Mouse (Mus musculus) heart, embryonic 16.5 days (tissue): ENCODE measurements at regions not wholly inside any gene's neighbourhood (a gene's known extent, or its start where the extent isn't known, plus 50 kb on each side); places are given as distances from the start of the nearest gene placed in this dataset.

Source experiments
- ATAC-seq: fragments of 200-750 bp; cut with Nextera tagmentation; replicated peaks from 2 replicates; pipeline ENCODE4 v1.8.0; 2017; ENCODE audit warnings: moderate number of reproducible peaks; ENCODE audit not compliant: insufficient read depth, low FRiP score; ENCODE audit errors: extremely low read depth
- H3K27ac ChIP-seq: fragments of 300-500 bp; sonication (generic); 2 replicates; pipeline ENCODE4 v1.5.1; 2014; ENCODE audit warnings: mild to moderate bottlenecking, low read length, control low read depth, moderate library complexity
- H3K27me3 ChIP-seq: fragments of 300-500 bp; sonication (generic); 2 replicates; pipeline ENCODE4 v1.6.1; 2014; ENCODE audit warnings: low read length, mixed read lengths; ENCODE audit not compliant: control insufficient read depth, insufficient read depth
- H3K36me3 ChIP-seq: fragments of 300-500 bp; sonication (generic); 2 replicates; pipeline ENCODE4 v1.6.1; 2014; ENCODE audit not compliant: control insufficient read depth, insufficient read depth
- H3K4me1 ChIP-seq: fragments of 300-500 bp; sonication (generic); 2 replicates; pipeline ENCODE4 v1.6.1; 2014; ENCODE audit warnings: low read length, mixed read lengths; ENCODE audit not compliant: control insufficient read depth, insufficient read depth
- H3K4me2 ChIP-seq: fragments of 300-500 bp; sonication (generic); 2 replicates; pipeline ENCODE4 v1.6.1; 2014; ENCODE audit warnings: low read depth, mild to moderate bottlenecking, control low read depth, low read length
- H3K4me3 ChIP-seq: fragments of 300-500 bp; sonication (generic); 2 replicates; pipeline ENCODE4 v1.5.1; 2014; ENCODE audit warnings: mild to moderate bottlenecking, control low read depth, low read length
- H3K9ac ChIP-seq: fragments of 300-500 bp; sonication (generic); 2 replicates; pipeline ENCODE4 v1.6.1; 2014; ENCODE audit warnings: low read length, control low read depth
- H3K9me3 ChIP-seq: fragments of 300-500 bp; sonication (generic); replicated peaks from 2 replicates; pipeline ENCODE4 v1.6.1; 2016; ENCODE audit warnings: low read length; ENCODE audit not compliant: control insufficient read depth
- WGBS: fragments of 180-500 bp; shearing (Covaris S2); extraction: QIAGEN DNeasy Blood & Tissue Kit; methylation state at CpG from one replicate; pipeline ENCODE4 v1.1.7; 2014; 5-methylcytosine and 5-hydroxymethylcytosine counted together

GRCm38 (mm10) chr12:95937705-95938104, 245.7 kb downstream of the Flrt2 start:
- Histone ChIP-seq H3K9me3 (no peaks in the 10 kb centered on the region), H3K27me3 (no peaks in the 10 kb centered on the region), H3K9ac (no peak overlapping the region), H3K36me3 (no peaks in the 10 kb centered on the region), H3K4me1 (no peaks in the 10 kb centered on the region), H3K27ac (no peak overlapping the region), H3K4me3 (no peak overlapping the region), H3K4me2 (no peak overlapping the region)
- ATAC-seq = no peak
- 46% methylated on average over 4 of the region's 4 CpGs for WGBS

GRCm38 (mm10) chr12:95940465-95941012, 248.5 kb downstream of the Flrt2 start:
- Histone ChIP-seq H3K4me3 (no peak overlapping the region), H3K9me3 (no peaks in the 10 kb centered on the region), H3K27ac (no peak overlapping the region), H3K9ac (no peak overlapping the region), H3K4me1 (no peaks in the 10 kb centered on the region), H3K36me3 (no peaks in the 10 kb centered on the region), H3K4me2 (no peak overlapping the region), H3K27me3 (no peaks in the 10 kb centered on the region)
- WGBS = 75% methylated on average over 1 of the region's 1 CpGs
- ATAC-seq = no peak

GRCm38 (mm10) chr12:95959786-95960504, 267.9 kb downstream of the Flrt2 start:
- H3K9me3 ChIP-seq = no peaks in the 10 kb centered on the region
- H3K36me3 ChIP-seq = no peaks in the 10 kb centered on the region
- WGBS = 77% methylated on average over 6 of the region's 6 CpGs
- H3K4me3 ChIP-seq = no peak overlapping the region
- ATAC-seq = no peak
- H3K27ac ChIP-seq = no peak overlapping the region
- no peaks in the 10 kb centered on the region for H3K27me3 ChIP-seq
- no peaks in the 10 kb centered on the region for H3K4me1 ChIP-seq
- no peak overlapping the region for H3K4me2 ChIP-seq
- H3K9ac ChIP-seq = no peak overlapping the region

- no peak overlapping the region for H3K27ac ChIP-seq
- no peaks in the 10 kb centered on the region for H3K9me3 ChIP-seq
- 46% methylated on average over 3 of the region's 3 CpGs for whole genome bisulfite sequencing
- H3K4me1 ChIP-seq = no peaks in the 10 kb centered on the region
- no peaks in the 10 kb centered on the region for H3K27me3 ChIP-seq
- H3K9ac ChIP-seq = no peak overlapping the region
- no peak for ATAC-seq
- H3K36me3 ChIP-seq = no peaks in the 10 kb centered on the region
- no peak overlapping the region for H3K4me2 ChIP-seq
- H3K4me3 ChIP-seq = no peak overlapping the region
These were observed 268.5 kb downstream of the Flrt2 start for GRCm38 (mm10) chr12:95960505-95960871.

GRCm38 (mm10) chr12:95962817-95963216, 270.8 kb downstream of the Flrt2 start:
- Histone ChIP-seq H3K27me3 (no peaks in the 10 kb centered on the region), H3K27ac (no peak overlapping the region), H3K36me3 (no peaks in the 10 kb centered on the region), H3K9ac (no peak overlapping the region), H3K4me2 (no peak overlapping the region), H3K4me3 (no peak overlapping the region), H3K9me3 (no peaks in the 10 kb centered on the region), H3K4me1 (no peaks in the 10 kb centered on the region)
- 54% methylated on average over 4 of the region's 4 CpGs for WGBS
- no peak for ATAC-seq

GRCm38 (mm10) chr12:95988669-95989288, 296.8 kb downstream of the Flrt2 start:
- Histone ChIP-seq H3K9me3 (no peaks in the 10 kb centered on the region), H3K4me3 (no peak overlapping the region), H3K27ac (no peak overlapping the region), H3K4me1 (no peaks in the 10 kb centered on the region), H3K4me2 (no peak overlapping the region), H3K27me3 (no peaks in the 10 kb centered on the region), H3K9ac (no peak overlapping the region), H3K36me3 (no peaks in the 10 kb centered on the region)
- WGBS = 71% methylated on average over 5 of the region's 5 CpGs
- ATAC-seq = no peak

GRCm38 (mm10) chr12:95994963-95995362, 302.9 kb downstream of the Flrt2 start:
- Histone ChIP-seq H3K4me1 (no peaks in the 10 kb centered on the region), H3K36me3 (no peaks in the 10 kb centered on the region), H3K4me3 (no peak overlapping the region), H3K9me3 (no peaks in the 10 kb centered on the region), H3K27me3 (no peaks in the 10 kb centered on the region), H3K4me2 (no peak overlapping the region), H3K27ac (no peak overlapping the region), H3K9ac (no peak overlapping the region)
- no peak for ATAC-seq
- WGBS = 45% methylated on average over 2 of the region's 2 CpGs

GRCm38 (mm10) chr12:96030180-96030579, 338.2 kb downstream of the Flrt2 start:
- 16% methylated on average over 1 of the region's 1 CpGs for WGBS
- Histone ChIP-seq H3K4me3 (no peak overlapping the region), H3K9me3 (no peaks in the 10 kb centered on the region), H3K9ac (no peak overlapping the region), H3K36me3 (no peaks in the 10 kb centered on the region), H3K27me3 (no peaks in the 10 kb centered on the region), H3K4me1 (no peaks in the 10 kb centered on the region), H3K4me2 (no peak overlapping the region), H3K27ac (no peak overlapping the region)
- ATAC-seq = no peak

GRCm38 (mm10) chr12:96075365-96075764, 383.3 kb downstream of the Flrt2 start:
- Histone ChIP-seq H3K4me2 (no peak overlapping the region), H3K4me3 (no peak overlapping the region), H3K9me3 (no peaks in the 10 kb centered on the region), H3K4me1 (no peaks in the 10 kb centered on the region), H3K9ac (no peak overlapping the region), H3K36me3 (no peaks in the 10 kb centered on the region), H3K27me3 (no peaks in the 10 kb centered on the region), H3K27ac (no peak overlapping the region)
- no peak for ATAC-seq
- 81% methylated on average over 4 of the region's 4 CpGs for WGBS
